Mouse (Mus musculus): Measurements from ENCODE around the gene Wls. TPM values are rescaled to one million over a fixed set of nuclear protein-coding genes. Genes with fewer than 3 reads are reported as not detected.

Gene Wls
- total RNA-seq, 4 experiments from 2014 or later: 60.3 to 96.7 (median 84.5) TPM

DNA sequence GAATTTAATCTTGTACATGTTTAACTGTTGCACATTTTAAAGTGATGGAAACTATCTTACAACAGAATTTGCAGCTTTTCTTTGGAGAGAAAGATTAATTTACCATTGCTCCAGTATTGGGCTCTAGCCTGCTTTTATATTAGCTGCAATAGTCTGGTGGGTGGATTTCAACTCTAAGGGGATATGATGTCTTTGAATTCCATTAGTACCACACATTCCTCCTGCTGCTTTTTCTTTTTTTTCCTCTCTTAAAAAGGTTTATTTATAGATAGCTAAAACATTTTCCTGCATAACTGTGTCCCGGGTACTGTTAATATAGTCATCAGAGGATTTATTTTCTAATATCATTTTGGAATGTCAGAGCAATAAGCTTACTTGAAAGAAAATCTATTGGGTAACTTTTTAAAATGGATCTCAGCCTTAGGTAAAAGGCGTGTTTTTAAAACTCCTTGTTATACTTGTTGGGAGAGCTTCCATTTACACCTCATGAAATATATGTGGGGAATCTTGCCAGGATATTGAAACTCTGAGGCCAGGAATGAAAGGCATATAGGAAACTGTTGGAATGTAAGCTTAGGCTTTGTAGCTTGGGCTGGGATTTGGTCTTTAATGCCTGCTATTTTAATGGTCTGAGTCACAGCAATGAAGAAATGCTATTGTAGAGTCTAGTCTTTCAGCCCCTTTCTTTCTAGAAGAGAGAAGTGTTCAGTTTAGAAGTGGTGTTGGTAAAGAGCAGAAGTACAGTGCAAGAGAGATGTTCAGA, 78.0 kb downstream of the Wls start:
- no peak for DNase-seq

Other genes starting within 250 kb of the Wls start
- not detected for gene Rpe65, start 240.5 kb upstream of the Wls start, total RNA-seq (2022)

Data from adrenal gland, adult 8-10 months (tissue).